In genomic region chr11:115749834-115750233, GRCm38 (mm10) we compare ENCODE assay signal across 13 mouse cellular contexts.
"Had no signal": no experiment of that assay in that cellular context is flagged by ENCODE, and none has a peak within 500 bp of the region (broad histone marks: within the 10 kb centered on the region; RNA-seq: fewer than 3 reads in every experiment).

No protein-coding gene starts in this region.

- H3K27me3 ChIP-seq: limb, embryonic 12.5 days; midbrain, embryonic 13.5 days; stomach, embryonic 15.5 days had no signal

- H3K36me3 ChIP-seq: limb, embryonic 12.5 days; midbrain, embryonic 13.5 days; stomach, embryonic 15.5 days had no signal

- ATAC-seq: lung, postnatal 0 days; midbrain, embryonic 13.5 days had no signal

- H3K9me3 ChIP-seq: limb, embryonic 12.5 days; midbrain, embryonic 13.5 days; stomach, embryonic 15.5 days had no signal

- H3K4me1 ChIP-seq: stomach, embryonic 15.5 days had no signal

- H3K4me3 ChIP-seq: layer of hippocampus, adult 2 months; limb, embryonic 12.5 days; midbrain, embryonic 13.5 days; stomach, embryonic 15.5 days had no signal

- DNase-seq: kidney, postnatal 4 days; lung, adult 2 months; lung, postnatal 36 days; right cerebral cortex, postnatal 14 days; thymus, adult 2 months; thymus, postnatal 25 days had no signal

- H3K9ac ChIP-seq: limb, embryonic 12.5 days; liver, embryonic 14.5 days; midbrain, embryonic 13.5 days; stomach, embryonic 15.5 days had no signal

- H3K4me2 ChIP-seq: limb, embryonic 12.5 days; midbrain, embryonic 13.5 days; stomach, embryonic 15.5 days had no signal

- H3K27ac ChIP-seq: kidney, postnatal 0 days; layer of hippocampus, adult 2 months; limb, embryonic 12.5 days; liver, embryonic 14.5 days; midbrain, embryonic 13.5 days; stomach, embryonic 15.5 days had no signal
